Mouse (Mus musculus): Measurements from ENCODE around the gene Dntt.

- TF ChIP-seq POLR2A (IDR thresholded peaks at IDR 0.05; ENCODE audit: extremely low read depth, insufficient read depth, low read length) (no peak), CTCF (IDR thresholded peaks at IDR 0.05; ENCODE audit: extremely low read depth, insufficient read depth, low read length) (no peak)
These were observed 71.8 kb downstream of the Dntt start for GRCm38 (mm10) chr19:41100863-41101262.

Data from cortical plate, adult 2 months (tissue).